Mouse (Mus musculus): Measurements from ENCODE around the gene Olfr676. TPM values are rescaled to one million over a fixed set of nuclear protein-coding genes. Genes with fewer than 3 reads are reported as not detected.

Olfr676 gene
- polyA plus RNA-seq, 1 experiment from 2014 or later: not detected

Other genes starting within 250 kb of the Olfr676 start
- gene Usp17lb, start 190.1 kb upstream of the Olfr676 start, polyA plus RNA-seq (2015; fragmentation: Nextera tagmentation; extraction: Ambion mirVana): not detected in 2 replicates
- not detected in 2 replicates for gene Usp17la, start 175.7 kb upstream of the Olfr676 start, polyA plus RNA-seq (2015; fragmentation: Nextera tagmentation; extraction: Ambion mirVana)
- gene Olfr665, start 154.7 kb upstream of the Olfr676 start, polyA plus RNA-seq (2015; fragmentation: Nextera tagmentation; extraction: Ambion mirVana): not detected in 2 replicates
- not detected in 2 replicates for gene Olfr666, start 136.7 kb upstream of the Olfr676 start, polyA plus RNA-seq (2015; fragmentation: Nextera tagmentation; extraction: Ambion mirVana)
- gene Olfr667, start 111.2 kb upstream of the Olfr676 start, polyA plus RNA-seq (2015; fragmentation: Nextera tagmentation; extraction: Ambion mirVana): not detected in 2 replicates
- not detected in 2 replicates for gene Olfr668, start 104.6 kb upstream of the Olfr676 start, polyA plus RNA-seq (2015; fragmentation: Nextera tagmentation; extraction: Ambion mirVana)
- gene Olfr669, start 98.5 kb upstream of the Olfr676 start, polyA plus RNA-seq (2015; fragmentation: Nextera tagmentation; extraction: Ambion mirVana): not detected in 2 replicates
- not detected in 2 replicates for gene Olfr670, start 70.1 kb upstream of the Olfr676 start, polyA plus RNA-seq (2015; fragmentation: Nextera tagmentation; extraction: Ambion mirVana)
- gene Olfr671, start 53.6 kb upstream of the Olfr676 start, polyA plus RNA-seq (2015; fragmentation: Nextera tagmentation; extraction: Ambion mirVana): not detected in 2 replicates
- gene Olfr672, start 30.7 kb upstream of the Olfr676 start, polyA plus RNA-seq (2015; fragmentation: Nextera tagmentation; extraction: Ambion mirVana): not detected in 2 replicates
- gene Olfr675, start 4.2 kb upstream of the Olfr676 start, polyA plus RNA-seq (2015; fragmentation: Nextera tagmentation; extraction: Ambion mirVana): not detected in 2 replicates
- not detected in 2 replicates for gene Olfr677, start 18.7 kb downstream of the Olfr676 start, polyA plus RNA-seq (2015; fragmentation: Nextera tagmentation; extraction: Ambion mirVana)
- gene Olfr678, start 31.8 kb downstream of the Olfr676 start, polyA plus RNA-seq (2015; fragmentation: Nextera tagmentation; extraction: Ambion mirVana): not detected in 2 replicates
- gene Olfr679, start 48.5 kb downstream of the Olfr676 start, polyA plus RNA-seq (2015; fragmentation: Nextera tagmentation; extraction: Ambion mirVana): not detected in 2 replicates
- not detected in 2 replicates for gene Olfr680-ps1, start 60.1 kb downstream of the Olfr676 start, polyA plus RNA-seq (2015; fragmentation: Nextera tagmentation; extraction: Ambion mirVana)
- gene Olfr681, start 84.1 kb downstream of the Olfr676 start, polyA plus RNA-seq (2015; fragmentation: Nextera tagmentation; extraction: Ambion mirVana): not detected in 2 replicates
- gene Olfr683, start 114.3 kb downstream of the Olfr676 start, polyA plus RNA-seq (2015; fragmentation: Nextera tagmentation; extraction: Ambion mirVana): not detected in 2 replicates
- gene Olfr684, start 131.0 kb downstream of the Olfr676 start, polyA plus RNA-seq (2015; fragmentation: Nextera tagmentation; extraction: Ambion mirVana): not detected in 2 replicates
- not detected in 2 replicates for gene Olfr685, start 153.3 kb downstream of the Olfr676 start, polyA plus RNA-seq (2015; fragmentation: Nextera tagmentation; extraction: Ambion mirVana)
- not detected in 2 replicates for gene Olfr686, start 174.8 kb downstream of the Olfr676 start, polyA plus RNA-seq (2015; fragmentation: Nextera tagmentation; extraction: Ambion mirVana)

Measured in stomach, embryonic 16.5 days (tissue).